Mouse (Mus musculus): ENCODE measurements around the gene Hsd17b2.
"Not testable (repeated sequence)": the region's sequence is repeated elsewhere in the genome, so short reads cannot be mapped to it uniquely, and the experiment has no call there.

Hsd17b2 gene

DNA sequence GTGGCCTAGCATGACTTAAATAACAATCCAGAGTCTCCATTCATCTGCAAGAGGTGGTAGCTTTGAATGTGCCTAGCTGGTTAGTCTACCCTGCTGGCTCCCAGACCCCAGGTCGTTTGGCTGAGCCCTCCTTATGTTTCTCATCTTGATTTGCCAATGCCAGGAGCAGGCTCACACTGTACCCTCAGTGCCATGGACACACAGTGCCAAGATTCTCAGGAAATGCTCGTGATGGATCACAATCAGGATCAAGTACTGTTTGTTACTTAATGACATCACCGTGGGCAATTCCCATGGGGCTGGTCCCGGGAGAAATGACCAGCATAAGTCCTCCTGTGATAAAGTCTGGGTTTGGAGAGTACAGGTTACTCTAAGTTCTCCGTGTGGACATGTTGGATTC, 14.2 kb downstream of the Hsd17b2 start:
- no peak for DNase-seq

DNA sequence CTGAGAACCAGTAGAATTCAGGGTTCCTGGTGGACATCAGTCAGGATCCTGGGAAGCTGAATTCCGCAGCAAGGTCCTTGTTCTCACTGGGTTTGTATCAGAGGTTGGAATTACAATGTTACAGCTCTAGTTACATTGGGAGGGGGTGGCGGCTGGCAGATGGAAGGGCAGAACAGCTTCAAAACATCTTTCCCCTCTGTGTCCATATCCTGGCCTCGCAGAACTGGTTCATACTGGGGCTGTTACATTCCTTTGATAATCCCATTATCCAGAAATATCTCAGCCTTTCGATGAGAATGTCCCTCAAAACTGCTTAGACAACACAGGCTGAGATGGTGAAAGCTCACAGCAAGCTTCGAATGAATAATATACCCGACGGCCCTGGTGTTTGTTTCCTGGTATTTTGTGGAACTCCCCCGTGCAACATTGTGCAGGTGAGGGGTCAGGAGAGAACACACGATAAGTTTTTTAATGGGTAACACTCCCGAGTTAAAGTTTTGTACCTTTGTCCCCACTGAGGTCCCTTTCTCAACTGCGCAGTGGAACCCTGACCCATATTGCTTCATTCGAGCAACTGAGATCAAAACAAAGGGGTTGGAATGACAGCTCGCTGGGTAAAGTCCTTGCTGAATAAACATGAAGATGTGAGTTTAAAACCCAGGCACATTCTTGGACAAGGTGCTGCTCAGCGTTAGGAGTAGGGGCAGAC, 16.6 kb downstream of the Hsd17b2 start:
- peak; percentile 46 to 72 for DNase-seq

DNA sequence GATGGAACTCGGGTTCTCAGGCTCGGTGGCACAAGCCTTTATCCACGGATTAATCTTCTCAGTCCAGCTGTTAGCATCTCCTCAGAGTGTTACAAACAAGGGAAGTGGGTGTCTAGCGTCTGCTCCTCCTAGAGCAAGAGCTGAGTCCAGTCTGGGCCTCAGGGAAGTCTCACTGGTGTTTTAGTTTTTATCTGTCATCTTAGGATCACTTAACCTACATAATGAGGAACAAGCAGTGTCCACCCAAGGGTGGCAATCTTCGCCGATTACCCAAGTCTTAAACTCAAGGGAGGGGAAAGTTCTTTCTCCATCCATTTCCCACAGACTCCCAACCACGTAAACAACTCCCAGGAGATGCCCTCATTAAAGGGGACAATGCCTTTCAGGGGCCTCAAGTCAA, 24.8 kb downstream of the Hsd17b2 start:
- no peak for DNase-seq

DNA sequence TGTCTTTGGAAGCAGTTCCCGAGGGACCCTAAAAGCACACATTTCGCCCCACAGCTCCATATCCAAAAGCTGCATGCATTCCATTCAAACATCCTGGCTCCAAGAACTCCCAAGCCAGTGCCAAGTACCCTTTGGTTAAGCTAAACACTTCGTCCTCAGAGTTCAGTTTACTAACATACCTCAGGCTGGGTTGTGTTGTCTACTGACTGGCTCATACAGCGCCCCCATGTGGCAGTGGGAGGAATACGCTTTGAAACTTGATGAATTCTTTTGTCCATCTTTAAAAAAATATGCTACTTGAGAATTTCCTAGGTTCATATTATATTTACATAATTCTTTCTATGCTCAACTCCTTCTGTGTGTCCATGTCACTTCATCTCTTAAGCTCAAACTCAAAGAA, 25.9 kb downstream of the Hsd17b2 start:
- DNase-seq: peak; percentile 55 to 57

DNA sequence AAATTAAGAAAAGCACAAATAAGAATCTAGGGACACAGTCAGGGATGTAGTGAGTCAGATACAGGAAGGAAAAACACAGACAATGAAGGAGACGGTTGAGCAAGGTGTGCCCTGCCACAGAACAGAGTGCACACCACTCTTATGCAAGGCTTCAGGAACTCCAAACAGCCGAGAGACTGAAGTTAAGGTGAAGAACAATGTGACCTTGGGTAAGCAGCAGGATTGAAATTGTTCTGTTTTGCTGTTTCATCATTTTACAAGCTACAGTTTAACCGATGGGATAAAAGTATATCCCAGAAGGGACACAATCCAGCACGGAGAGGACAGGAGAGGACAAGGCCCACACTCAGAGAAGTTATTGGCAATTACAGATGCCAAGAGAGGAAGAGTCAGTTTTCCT, 26.5 kb downstream of the Hsd17b2 start:
- DNase-seq: no peak

DNA sequence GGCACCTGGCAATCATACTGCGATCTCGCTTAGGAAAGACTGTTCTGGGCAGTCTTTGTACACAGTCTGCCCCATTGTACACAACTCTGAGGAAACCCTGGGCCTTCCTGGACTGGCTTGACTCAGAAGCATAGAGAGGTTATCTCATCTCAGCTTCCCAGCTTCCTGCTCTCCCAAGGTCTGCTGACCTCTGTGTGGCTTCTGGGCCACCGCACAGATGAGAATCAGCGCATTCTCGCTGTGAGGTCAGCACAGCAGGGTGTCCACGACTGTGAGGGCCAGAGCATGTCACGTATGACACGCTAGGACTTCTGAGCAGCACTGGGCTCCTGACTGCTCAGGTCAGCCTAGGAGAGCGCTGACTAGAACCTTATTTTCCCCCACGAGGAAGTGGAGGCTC, 29.3 kb downstream of the Hsd17b2 start:
- DNase-seq: no peak

DNA sequence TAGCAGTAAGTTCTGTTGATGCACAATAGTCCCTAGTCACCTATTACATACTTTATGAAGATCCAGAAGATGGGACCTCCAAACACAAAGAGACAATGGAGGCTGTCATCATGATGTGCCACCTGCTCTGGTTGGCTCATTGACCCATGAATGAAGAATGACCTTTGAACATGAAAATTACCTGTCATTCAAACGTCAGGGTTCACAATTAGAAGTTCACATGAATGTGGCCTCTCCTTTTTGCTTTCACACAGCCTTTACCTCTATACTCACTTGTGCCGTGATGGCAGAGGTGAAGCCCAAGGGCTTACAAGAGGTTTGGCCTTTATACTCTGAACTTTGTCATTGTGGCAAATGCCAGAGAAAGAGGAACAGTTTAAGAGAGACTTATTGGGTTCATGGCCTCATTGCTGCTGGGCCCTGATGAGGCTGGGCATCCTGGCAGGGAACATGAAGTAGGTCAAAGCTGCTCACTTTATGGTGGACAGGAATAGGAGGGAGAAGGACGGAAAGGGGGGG, 35.0 kb downstream of the Hsd17b2 start:
- peak in 1 of 2 experiments; percentile 8 for DNase-seq

DNA sequence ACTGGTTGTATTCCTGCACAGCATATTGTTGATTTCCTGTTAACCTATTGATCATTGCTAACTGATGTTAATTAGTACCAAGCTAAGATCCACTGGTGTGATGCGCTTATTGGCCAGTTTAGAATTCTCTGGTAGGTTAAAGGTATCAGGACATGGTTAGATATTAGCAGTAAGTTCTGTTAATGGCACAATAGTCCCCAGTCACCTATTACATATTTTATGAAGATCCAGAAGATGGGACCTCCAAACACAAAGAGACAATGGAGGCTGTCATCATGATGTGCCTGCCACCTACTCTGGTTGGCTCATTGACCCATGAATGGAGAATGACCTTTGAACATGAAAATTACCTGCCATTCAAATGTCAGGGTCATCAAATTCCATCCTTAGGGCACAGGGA, 36.5 kb downstream of the Hsd17b2 start:
- DNase-seq: not testable (repeated sequence)

DNA sequence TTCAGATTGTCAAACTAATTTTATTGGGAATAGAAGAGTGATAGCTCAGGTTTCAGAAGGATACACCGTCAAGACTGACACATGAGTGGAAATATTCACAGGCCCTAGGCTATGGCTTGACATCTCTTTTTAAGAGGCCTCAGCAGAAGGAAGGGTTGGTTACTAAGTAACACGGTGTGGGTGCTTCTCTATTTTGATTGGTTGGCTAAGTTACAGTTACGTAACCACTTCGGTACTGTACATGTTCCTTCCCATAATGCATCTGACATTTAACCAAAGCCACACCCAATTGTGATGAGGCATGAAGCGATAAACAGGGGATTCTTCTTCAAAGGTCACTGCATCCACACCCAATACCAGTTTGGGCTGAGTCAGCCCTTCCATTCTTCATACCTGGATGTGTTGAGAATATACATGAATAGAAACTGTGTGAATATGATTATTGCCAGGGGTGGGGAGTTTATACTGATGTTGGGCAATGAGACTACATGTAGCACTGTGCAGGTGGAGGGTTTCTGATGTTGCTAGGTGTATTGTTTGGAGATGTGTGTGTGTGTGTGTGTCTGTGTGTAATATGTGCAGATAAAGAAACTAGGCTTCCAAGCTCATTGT, 38.8 kb downstream of the Hsd17b2 start:
- DNase-seq: no peak

DNA sequence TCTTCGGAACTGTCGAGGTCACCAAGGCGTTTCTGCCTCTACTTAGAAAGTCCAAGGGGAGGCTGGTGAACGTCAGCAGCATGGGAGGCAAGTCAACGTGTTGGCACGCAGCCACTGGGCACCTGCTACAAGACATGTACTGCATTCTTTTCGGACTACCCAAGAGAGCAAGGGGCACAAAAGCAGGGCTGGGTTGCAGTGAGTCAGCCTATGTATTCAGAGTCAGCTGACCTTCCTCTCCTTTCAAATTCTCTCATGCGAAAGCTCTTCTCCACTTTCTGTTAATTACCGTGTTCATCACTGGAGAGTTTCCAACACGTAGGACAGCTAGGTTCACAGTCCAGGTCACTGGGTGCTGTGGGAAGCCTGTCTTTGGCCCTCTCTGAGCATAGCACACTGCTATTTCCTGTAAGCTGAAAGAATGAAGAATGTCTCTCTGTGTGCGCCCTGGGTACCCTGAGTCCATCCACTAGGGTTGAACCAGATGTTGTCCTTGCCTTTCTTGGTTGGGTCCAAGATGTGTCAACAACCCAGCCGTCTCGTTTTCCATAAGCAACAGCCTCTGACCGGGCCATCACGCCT, 40.8 kb downstream of the Hsd17b2 start:
- peak; percentile 79 to 87 for DNase-seq

DNA sequence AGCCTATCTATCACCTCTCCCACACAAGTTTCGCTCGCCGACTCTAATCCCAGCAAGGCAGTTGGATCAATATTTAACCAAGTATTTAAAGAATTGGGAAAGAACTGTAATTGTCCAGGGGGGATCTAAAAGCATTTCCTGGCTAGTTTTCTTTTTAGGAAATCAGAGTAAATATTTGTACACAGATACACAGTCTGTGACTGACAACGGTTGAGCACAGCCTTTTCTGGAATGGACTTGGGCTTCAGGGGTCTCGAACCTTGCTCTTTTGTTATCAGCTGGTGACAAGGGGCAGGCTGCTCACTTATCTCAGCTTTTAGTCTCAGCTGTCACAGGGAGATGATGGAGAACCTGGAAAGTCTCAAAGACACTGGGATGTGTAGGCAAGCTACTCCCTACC, 44.9 kb downstream of the Hsd17b2 start:
- no peak for DNase-seq

DNA sequence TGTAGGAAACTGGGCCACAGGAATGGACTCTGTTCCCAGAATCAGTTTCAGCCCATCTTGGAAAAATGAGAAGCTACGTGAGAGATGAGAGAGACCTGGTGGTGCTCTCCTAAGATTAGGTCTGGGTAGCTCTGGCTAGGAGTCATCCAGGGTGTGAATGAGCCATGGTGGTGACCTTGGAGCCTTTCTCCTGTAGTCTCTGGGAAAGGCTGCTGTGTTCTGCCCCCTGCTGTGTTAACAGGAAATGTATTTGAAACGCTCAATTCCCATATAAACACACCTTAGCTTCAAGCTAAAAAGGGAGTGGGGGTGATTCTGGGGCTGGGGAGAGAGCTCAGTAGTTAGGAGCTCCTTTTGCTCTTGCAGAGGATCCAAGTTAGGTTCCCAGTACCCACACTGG, 45.7 kb downstream of the Hsd17b2 start:
- DNase-seq: no peak

DNA sequence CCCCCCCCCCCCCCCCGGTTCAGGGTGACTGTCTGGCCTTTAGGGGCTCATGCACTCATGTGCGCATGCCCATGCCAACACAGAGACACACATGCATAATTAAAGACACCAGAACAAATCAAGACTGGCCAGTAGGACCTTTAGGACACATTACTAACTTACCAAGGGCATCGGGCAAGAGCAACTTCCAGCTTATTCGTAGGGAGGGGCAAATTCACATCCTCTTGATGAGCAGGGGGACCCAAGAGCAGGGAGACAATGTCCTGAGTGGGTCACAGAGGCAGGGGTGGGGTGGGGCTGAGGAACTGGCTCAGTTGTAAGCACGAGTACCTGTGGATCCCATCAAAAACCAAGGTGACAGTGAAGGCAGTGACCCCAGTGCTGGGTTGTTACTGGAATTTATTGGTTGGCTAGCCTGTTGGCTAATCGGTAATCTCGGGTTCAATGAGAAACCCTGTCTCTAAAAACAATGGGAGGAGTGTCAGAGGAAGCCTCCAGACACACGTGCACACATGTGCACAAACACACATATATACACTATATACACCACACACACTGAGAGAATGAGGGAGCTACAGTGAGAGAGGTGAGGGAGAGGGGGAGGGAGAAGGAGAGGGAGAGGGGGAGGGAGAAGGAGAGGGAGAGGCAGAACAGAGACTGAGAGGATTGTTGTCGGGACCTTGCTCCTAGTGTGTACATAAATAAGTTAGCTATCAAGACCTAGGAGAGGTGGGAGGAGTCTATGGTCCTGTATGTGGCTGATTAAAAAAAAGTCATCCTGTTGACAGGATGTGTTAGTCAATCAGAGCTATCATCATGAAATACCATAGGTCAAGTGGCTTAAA, 46.4 kb downstream of the Hsd17b2 start:
- no peak for DNase-seq

DNA sequence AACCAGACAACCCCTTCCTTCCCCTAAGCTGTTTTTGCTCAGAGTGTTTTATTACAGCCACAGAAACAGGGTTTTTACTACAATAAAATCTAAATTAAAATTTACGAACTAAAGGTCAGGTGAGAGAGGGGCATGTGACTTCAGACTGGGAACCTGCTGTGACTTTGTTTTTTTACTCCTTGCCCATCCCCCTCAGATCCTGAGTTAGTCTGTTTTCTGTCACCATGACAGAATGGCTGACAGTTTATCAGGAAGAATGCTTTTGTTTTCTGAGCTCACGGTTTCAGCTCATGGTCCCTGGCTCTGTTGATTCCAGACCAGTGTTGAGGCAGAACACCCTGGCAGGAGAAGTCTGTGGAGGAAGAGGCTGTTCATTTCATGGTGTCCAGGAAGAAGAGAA, 47.7 kb downstream of the Hsd17b2 start:
- DNase-seq: no peak

DNA sequence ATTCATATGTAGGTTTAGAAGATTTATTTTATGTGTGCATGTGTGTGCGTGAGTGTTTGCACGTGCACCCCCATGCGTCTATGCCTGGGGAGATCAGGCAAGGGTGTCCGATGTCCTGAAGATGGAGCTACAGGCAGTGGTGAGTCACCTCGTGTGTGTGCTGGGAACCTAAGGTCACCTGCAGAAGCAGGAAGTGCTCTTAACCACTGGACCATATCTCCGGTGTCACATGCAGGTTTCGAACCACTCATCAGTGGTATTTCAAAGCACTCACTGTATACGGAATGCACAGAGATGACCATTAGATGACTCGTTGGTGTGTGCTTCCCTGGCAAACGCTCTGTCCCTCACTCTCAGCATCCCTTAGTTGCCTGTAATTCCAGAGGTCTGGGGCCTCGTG, 56.2 kb downstream of the Hsd17b2 start:
- DNase-seq: no peak

DNA sequence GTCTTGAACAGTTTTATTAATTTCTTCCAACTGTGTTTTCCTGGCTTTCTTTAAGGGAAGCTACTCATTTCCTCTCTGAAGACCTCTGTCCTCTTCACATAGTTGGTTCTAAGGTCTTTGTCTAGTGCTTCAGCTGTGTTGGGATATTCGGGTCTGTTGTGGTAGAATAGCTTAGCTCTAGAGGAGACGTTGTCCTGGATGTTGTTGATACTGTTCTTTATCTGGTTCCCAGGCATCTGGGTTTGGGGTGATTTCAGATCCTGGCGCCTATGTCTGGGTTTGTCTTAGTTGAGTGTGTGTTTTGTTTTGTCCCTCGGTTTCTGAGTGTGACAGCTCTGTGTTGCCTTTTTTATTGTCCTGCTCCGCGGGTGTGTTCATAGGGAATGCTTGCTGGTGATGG, 61.1 kb downstream of the Hsd17b2 start:
- DNase-seq: no peak

DNA sequence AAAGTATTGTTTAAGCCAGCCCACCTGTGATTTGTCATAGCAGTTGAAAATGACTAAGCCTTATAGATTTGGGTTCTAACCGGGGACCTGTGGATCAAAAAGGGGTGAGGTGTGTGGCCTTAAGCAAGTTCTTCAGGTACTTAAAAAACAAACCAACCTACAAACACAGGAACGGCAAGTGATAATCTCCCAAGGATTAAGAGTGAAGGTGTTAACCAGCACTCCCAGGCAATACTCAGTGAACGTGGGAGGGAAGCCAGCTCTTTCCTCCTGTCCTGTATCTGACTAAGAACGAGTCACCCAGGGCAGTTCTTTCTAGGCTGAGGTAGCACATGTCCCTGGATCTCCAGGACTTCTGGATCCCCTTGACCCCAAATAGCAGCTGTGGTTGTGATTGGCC, 62.9 kb downstream of the Hsd17b2 start:
- no peak for DNase-seq

DNA sequence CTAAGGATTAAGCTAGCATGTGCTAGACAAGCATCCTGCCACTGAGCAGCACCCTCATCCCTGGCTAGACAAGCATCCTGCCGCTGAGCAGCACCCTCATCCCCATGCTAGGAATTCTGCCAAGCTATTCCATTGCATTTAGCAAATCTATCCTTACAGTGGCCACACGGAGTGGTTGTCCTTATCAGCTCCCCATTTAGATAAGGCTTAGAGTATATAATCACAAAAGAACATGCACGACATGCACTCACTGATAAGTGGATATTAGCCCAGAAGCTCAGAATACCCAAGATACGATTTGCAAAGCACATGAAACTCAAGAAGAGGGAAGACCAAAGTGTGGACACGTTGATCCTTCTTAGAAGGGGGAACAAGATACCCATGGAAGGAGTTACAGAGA, 64.2 kb downstream of the Hsd17b2 start:
- DNase-seq: no peak

DNA sequence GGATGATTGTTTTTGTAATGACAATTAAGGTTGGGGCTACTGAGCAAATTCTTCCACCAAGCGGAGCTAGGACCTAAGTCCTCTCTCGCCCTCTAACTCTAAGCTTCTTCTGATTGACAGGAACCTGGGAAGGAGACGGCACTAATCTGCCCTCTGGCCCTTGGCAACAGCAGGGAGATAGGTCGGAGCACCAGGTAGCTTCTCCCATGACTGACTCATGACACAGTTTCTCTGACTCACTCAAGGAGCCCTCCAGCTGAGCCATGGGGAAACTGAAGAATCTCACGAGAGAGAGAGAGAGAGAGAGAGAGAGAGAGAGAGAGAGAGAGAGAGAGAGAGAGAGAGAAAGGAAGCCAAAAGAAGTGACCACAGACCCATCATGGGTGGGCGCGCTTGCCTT, 67.3 kb downstream of the Hsd17b2 start:
- no peak for DNase-seq

DNA sequence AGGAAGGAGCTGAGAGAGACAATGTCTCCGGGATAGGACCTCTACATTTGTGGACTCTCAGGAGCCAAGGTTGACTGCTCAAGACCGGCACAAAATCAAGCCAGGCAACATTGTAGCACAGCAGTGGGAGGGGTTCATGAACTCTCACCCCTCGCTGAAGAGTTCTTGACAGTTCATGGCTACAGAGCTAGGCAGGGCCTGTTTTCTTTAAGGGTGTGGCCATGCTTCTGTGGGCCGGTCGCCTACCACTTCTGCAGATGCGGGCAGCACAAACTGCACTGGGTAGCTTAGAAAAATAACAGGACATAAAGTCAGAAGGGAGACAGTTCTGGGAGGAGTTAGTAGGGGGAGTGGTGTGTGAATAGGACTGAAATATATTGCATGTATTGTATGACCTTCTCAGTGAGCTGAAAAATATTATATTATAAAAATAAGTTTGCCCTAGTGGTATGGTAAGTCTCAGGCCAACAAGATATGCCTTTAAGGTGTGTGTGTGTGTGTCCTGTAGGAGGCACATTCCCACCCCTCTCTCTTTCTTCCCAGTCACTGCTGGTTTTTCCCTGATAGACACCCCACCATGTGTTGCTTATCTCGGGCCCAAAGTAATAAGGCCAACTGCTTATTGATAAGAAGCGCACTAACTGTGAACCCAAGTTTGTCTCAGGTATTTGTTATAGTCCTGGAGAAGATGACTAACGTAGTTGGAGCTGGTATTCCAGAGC, 69.6 kb downstream of the Hsd17b2 start:
- no peak for DNase-seq

DNA sequence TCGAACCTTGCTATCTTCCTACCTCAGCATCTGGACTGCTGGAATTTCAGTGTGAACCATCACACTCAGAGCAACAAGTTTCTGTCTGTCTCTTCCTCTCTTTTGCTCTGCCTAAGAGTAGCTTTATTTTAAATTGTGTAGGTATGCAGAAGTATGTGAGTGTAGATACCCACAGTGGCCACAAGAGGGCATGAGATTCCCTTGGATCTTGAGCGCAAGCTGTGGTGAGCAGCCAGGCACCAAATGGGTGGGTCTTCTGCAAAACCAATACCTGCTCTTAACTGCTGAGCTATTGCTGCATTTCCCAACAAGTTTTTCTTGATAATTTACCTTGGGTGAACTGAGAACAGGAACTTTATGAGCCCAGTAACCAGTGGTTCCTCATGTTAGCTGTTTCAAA, 70.4 kb downstream of the Hsd17b2 start:
- DNase-seq: peak in 1 of 2 experiments; percentile 65

DNA sequence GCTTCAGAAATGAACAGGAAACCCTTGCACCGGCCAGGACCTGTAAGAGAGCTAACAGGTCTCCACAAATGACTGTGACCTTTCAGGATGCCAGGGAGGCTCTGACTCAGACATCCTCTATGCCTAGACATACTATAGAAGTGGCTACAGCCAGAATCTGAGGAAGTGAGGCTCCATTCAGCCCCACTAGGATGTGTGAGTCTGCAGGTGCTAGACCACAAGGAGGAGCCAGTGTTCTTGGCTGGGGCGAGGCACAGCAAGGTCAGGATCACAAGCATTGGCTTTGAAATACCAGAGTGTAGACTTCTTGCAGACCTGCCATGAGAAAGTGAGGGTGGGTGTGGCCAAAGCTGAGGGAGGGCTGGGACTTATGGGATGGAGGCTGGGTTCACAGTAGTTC, 70.9 kb downstream of the Hsd17b2 start:
- DNase-seq: peak; percentile 16 to 48

DNA sequence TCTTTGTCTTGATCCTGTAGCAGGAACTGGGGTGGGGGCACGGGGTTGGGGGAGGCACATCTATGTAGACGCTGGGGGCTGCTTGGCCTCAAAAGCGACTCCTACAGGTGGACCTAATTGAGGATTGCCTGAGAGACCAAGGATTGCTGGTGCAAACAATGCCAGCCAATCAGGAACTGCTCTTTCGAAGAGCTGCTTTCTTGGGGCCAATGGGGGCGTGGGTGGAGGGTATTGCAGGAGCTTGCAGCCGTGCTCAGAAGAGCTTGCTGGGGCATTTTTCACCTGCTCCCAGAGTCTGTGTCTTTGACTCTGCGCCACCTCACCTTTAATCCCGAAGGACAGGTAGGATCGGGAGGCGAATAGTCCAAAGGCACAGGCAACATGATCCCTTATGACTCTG, 73.9 kb downstream of the Hsd17b2 start:
- DNase-seq: no peak

All from kidney, postnatal 25 days (tissue).